Mouse (Mus musculus) erythroblast, embryonic 14.5 days (primary cell): ENCODE results near the gene Fcna.

Experiments
- GATA1 ChIP-seq: IDR thresholded peaks from 2 replicates; pipeline ENCODE4 v1.6.1; 2012; ENCODE audit warnings: low read length, inconsistent platforms, mixed read lengths
- TAL1 ChIP-seq: IDR thresholded peaks from 3 replicates; pipeline ENCODE4 v1.6.1; 2012; ENCODE audit warnings: low read length, inconsistent platforms, mixed read lengths

DNA sequence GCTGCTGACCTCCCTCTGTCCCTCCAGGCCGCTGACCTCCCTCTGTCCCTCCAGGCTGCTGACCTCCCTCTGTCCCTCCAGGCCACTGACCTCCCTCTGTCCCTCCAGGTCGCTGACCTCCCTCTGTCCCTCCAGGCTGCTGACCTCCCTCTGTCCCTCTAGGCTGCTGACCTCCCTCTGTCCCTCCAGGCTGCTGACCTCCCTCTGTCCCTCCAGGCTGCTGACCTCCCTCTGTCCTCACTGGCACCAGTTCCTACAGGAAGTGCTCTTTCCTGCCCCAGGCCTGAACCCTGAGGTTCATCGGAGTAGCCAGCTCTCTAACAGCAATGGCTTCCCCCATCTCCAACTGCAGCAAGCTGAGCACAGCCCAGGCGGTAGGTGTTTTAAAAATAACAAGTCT is 908 bp upstream of the Fcna start:
- TF ChIP-seq GATA1 (no peak), TAL1 (no peak)
